Mouse (Mus musculus) limb, embryonic 13.5 days (tissue): ENCODE results near the gene Stxbp1. TPM values are rescaled to one million over a fixed set of nuclear protein-coding genes. Genes with fewer than 3 reads are reported as not detected.
"Not testable (repeated sequence)": the region's sequence is repeated elsewhere in the genome, so short reads cannot be mapped to it uniquely, and the experiment has no call there.

Experiments
- ATAC-seq: fragments of 200-750 bp; cut with Nextera tagmentation; 2 replicates; pipeline ENCODE4 v1.8.0; 2017; ENCODE audit warnings: low read depth, moderate number of reproducible peaks, moderate TSS enrichment; ENCODE audit not compliant: low FRiP score
- H3K27ac ChIP-seq: fragments of 300-500 bp; sonication (generic); 2 replicates; pipeline ENCODE4 v1.5.1; 2015; ENCODE audit warnings: inconsistent platforms, mild to moderate bottlenecking, moderate library complexity
- H3K27me3 ChIP-seq: fragments of 300-500 bp; sonication (generic); 2 replicates; pipeline ENCODE4 v1.6.1; 2015; ENCODE audit warnings: mild to moderate bottlenecking, inconsistent platforms
- H3K36me3 ChIP-seq: fragments of 300-500 bp; sonication (generic); 2 replicates; pipeline ENCODE4 v1.6.1; 2015; ENCODE audit warnings: inconsistent platforms, mild to moderate bottlenecking, moderate library complexity
- H3K4me1 ChIP-seq: fragments of 300-500 bp; sonication (generic); 2 replicates; pipeline ENCODE4 v1.6.1; 2015; ENCODE audit warnings: inconsistent platforms
- H3K4me2 ChIP-seq: fragments of 300-500 bp; sonication (generic); replicated peaks from 2 replicates; pipeline ENCODE4 v1.6.1; 2015; ENCODE audit warnings: inconsistent platforms, mild to moderate bottlenecking, moderate library complexity
- H3K4me3 ChIP-seq: fragments of 300-500 bp; sonication (generic); 2 replicates; pipeline ENCODE4 v1.5.1; 2015; ENCODE audit warnings: moderate library complexity, mild to moderate bottlenecking, inconsistent platforms
- H3K9ac ChIP-seq: fragments of 300-500 bp; sonication (generic); 2 replicates; pipeline ENCODE4 v1.6.1; 2015; ENCODE audit warnings: mild to moderate bottlenecking, inconsistent platforms
- H3K9me3 ChIP-seq: fragments of 300-500 bp; sonication (generic); 2 replicates; pipeline ENCODE4 v1.6.1; 2016; ENCODE audit warnings: inconsistent platforms
- WGBS: fragments of 180-500 bp; shearing (Covaris S2); methylation state at CpG from one replicate; pipeline ENCODE4 v1.1.7; 2015; 5-methylcytosine and 5-hydroxymethylcytosine counted together
- polyA plus RNA-seq: library from polyadenylated mRNA; unstranded; fragments of >200 nt; fragmentation: Nextera tagmentation; extraction: Ambion mirVana; gene quantifications from 2 replicates; pipeline ENCODE4 v1.2.1, GENCODE M21; 2015

Stxbp1 gene
- polyA plus RNA-seq, 1 experiment from 2014 or later = 20.8 TPM

DNA sequence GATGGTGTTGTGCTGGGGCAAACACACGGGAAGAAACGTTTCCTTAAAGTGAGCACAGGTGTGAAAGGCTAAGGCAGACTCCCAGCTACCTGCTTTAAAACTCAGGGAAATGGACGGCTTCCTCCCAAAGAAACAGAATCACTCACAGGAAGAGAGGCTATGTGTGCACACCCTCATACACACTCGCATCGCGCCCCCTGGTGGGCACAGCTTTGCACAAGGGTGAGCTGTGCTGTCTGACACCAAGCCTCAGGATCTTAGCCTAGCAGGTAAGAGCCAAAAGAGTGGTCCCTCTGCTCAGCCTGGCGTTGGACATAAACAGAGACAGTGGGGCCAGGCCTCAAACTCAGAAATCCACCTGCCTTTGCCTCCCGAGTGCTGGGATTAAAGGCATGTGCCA is 7.2 kb upstream of the Stxbp1 start:
- Histone ChIP-seq H3K9me3 (no peaks in the 10 kb centered on the region), H3K27me3 (peaks cover 24% of the 10 kb centered on the region), H3K9ac (no peak overlapping the region), H3K36me3 (no peaks in the 10 kb centered on the region), H3K4me1 (peaks cover 6% of the 10 kb centered on the region; the same call in 1 of the 2 replicates), H3K27ac (no peak overlapping the region), H3K4me3 (no peak overlapping the region), H3K4me2 (no peak overlapping the region)
- WGBS = 6% methylated on average over 8 of the region's 8 CpGs
- ATAC-seq = peak; percentile 70; the same call in 1 of the 2 replicates

GRCm38 (mm10) chr2:32853716-32854115 is 6.7 kb upstream of the Stxbp1 start:
- ATAC-seq, H3K36me3 ChIP-seq, H3K4me3 ChIP-seq, H3K9me3 ChIP-seq, H3K4me1 ChIP-seq, H3K4me2 ChIP-seq, H3K27ac ChIP-seq, H3K9ac ChIP-seq: not testable (repeated sequence)
- H3K27me3 ChIP-seq = peaks cover 24% of the 10 kb centered on the region
- WGBS = 68% methylated on average over 4 of the region's 4 CpGs

GRCm38 (mm10) chr2:32852156-32852555 is 5.1 kb upstream of the Stxbp1 start:
- WGBS = 1% methylated on average over 20 of the region's 20 CpGs
- ATAC-seq = no peak
- peak overlapping the region; percentile 35; the same call in 1 of the 2 replicates for H3K4me2 ChIP-seq

GRCm38 (mm10) chr2:32847468-32847821 is 400 bp upstream of the Stxbp1 start:
- 46% methylated on average over 6 of the region's 6 CpGs for WGBS
- Histone ChIP-seq H3K4me1 (peaks cover 14% of the 10 kb centered on the region; the same call in 1 of the 2 replicates), H3K36me3 (no peaks in the 10 kb centered on the region), H3K27me3 (peaks cover 16% of the 10 kb centered on the region), H3K9ac (no peak overlapping the region), H3K9me3 (no peaks in the 10 kb centered on the region), H3K27ac (no peak overlapping the region), H3K4me3 (peak overlapping the region; percentile 75), H3K4me2 (peak overlapping the region; percentile 98)
- ATAC-seq = peak; percentile 34; the same call in 1 of the 2 replicates

More at GRCm38 (mm10) chr2:32852156-32852555, 5.1 kb upstream of the Stxbp1 start:
- Histone ChIP-seq H3K9ac (no peak overlapping the region), H3K36me3 (no peaks in the 10 kb centered on the region), H3K4me1 (peaks cover 6% of the 10 kb centered on the region; the same call in 1 of the 2 replicates), H3K9me3 (no peaks in the 10 kb centered on the region), H3K27ac (no peak overlapping the region), H3K4me3 (no peak overlapping the region), H3K27me3 (peaks cover 24% of the 10 kb centered on the region)

GRCm38 (mm10) chr2:32846101-32846804 is 792 bp downstream of the Stxbp1 start:
- H3K4me1 ChIP-seq = peaks cover 9% of the 10 kb centered on the region; the same call in 1 of the 2 replicates
- H3K27me3 ChIP-seq = peaks cover 4% of the 10 kb centered on the region; the same call in 1 of the 2 replicates
- peak overlapping the region; percentile 75 for H3K4me3 ChIP-seq
- under 1% methylated on average over 33 of the region's 33 CpGs for WGBS
- no peaks in the 10 kb centered on the region for H3K9me3 ChIP-seq
- peak overlapping the region; percentile 67; the same call in 1 of the 2 replicates for H3K27ac ChIP-seq
- H3K4me2 ChIP-seq = peak overlapping the region; percentile 98
- ATAC-seq = no peak; the same call in 1 of the 2 replicates
- 0 out of 2 replicates have a peak, but pooled peaks cover 3% of the 10 kb centered on the region for H3K36me3 ChIP-seq
- H3K9ac ChIP-seq = peak overlapping the region; percentile 79

DNA sequence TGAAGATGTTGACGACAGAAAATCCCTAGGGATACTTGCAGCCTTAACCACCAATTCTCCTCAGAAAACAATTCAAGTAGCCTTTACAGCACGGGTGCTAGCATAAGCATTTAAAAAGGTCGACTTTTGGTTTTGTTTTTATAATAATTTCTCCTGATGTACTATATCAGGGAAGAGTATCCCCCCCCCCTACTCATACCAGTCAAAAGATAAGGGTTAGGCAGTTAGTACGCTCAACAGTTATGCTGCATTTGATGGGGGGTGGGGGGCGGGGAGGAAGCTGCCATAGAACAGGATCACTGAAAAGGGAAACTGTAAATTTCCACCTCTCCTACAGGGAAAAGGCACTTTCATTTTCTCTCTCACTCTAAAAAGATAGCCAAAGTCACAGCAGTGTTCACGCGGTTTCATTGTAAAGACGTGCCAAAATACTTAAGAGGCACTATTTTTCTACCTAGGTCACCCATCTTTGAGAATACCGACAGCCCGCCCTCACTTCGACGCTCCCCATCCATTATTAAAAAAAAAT is 1.4 kb downstream of the Stxbp1 start:
- H3K4me1 ChIP-seq = peaks cover 9% of the 10 kb centered on the region; the same call in 1 of the 2 replicates
- ATAC-seq = no peak
- no peaks in the 10 kb centered on the region for H3K27me3 ChIP-seq
- peak overlapping the region; percentile 79; the same call in 1 of the 2 replicates for H3K9ac ChIP-seq
- H3K4me2 ChIP-seq = peak overlapping the region; percentile 98
- 5% methylated on average over 12 of the region's 12 CpGs for WGBS
- H3K4me3 ChIP-seq = peak overlapping the region; percentile 75
- 0 out of 2 replicates have a peak, but pooled peaks cover 3% of the 10 kb centered on the region for H3K36me3 ChIP-seq
- H3K9me3 ChIP-seq = no peaks in the 10 kb centered on the region
- 0 out of 2 replicates have a peak overlapping the region, but pooled peaks have one; percentile 1 for H3K27ac ChIP-seq

- H3K9ac ChIP-seq = no peak overlapping the region
- H3K27ac ChIP-seq = no peak overlapping the region
- 40% methylated on average over 4 of the region's 4 CpGs for WGBS
- H3K4me2 ChIP-seq = no peak overlapping the region
- peaks cover 17% of the 10 kb centered on the region; the same call in 1 of the 2 replicates for H3K4me1 ChIP-seq
- H3K27me3 ChIP-seq = no peaks in the 10 kb centered on the region
- no peaks in the 10 kb centered on the region for H3K9me3 ChIP-seq
- no peak for ATAC-seq
- no peak overlapping the region for H3K4me3 ChIP-seq
- 0 out of 2 replicates have a peak, but pooled peaks cover 3% of the 10 kb centered on the region for H3K36me3 ChIP-seq
Measured at GRCm38 (mm10) chr2:32842558-32842957, 4.5 kb downstream of the Stxbp1 start.

DNA sequence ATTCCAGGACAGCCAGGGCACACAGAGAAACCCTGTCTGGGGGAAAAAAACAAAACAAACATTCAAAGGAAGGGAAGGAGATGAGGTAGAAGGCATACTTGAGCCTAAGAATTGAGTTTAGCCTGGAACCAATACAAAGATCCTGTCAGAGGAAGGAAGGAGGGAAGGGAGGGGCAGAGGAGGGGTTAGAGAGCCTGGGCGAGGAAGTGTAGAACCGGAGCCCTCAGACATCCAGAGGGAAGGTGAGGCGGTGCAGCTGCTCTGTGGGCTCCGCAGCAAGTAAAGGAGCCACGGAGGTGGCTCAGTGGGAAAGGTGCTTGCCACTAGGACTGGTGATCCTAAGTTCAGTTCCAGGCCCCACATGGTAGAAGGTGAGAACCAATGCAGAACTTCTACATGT is 5.9 kb downstream of the Stxbp1 start:
- Histone ChIP-seq H3K27me3 (no peaks in the 10 kb centered on the region), H3K4me3 (no peak overlapping the region), H3K36me3 (0 out of 2 replicates have a peak, but pooled peaks cover 3% of the 10 kb centered on the region), H3K9ac (no peak overlapping the region), H3K4me2 (no peak overlapping the region), H3K27ac (no peak overlapping the region), H3K9me3 (no peaks in the 10 kb centered on the region), H3K4me1 (peaks cover 17% of the 10 kb centered on the region; the same call in 1 of the 2 replicates)
- 65% methylated on average over 5 of the region's 5 CpGs for WGBS
- ATAC-seq = no peak

DNA sequence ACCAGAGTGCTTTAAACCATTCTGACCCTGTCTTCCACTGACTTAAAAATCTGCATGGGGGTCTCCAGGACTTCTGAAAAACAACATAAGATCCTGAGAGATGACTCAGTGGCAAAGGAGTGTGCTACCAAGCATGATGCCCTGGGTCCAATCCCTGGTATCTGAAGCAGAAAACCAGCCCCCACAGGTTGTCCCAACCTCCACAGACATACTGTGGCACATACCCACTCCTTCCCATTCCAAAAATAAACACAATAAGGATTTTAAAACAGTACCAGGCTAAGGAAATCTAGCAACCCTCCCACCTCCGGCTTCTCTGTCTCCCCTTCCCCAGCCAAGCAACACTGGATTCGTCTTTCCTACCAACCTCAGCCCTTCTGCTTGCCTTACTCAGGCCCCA is 7.8 kb downstream of the Stxbp1 start:
- Histone ChIP-seq H3K36me3 (0 out of 2 replicates have a peak, but pooled peaks cover 3% of the 10 kb centered on the region), H3K27me3 (no peaks in the 10 kb centered on the region), H3K9me3 (no peaks in the 10 kb centered on the region), H3K9ac (no peak overlapping the region), H3K4me3 (no peak overlapping the region), H3K4me1 (peaks cover 26% of the 10 kb centered on the region; the same call in 1 of the 2 replicates), H3K4me2 (no peak overlapping the region), H3K27ac (no peak overlapping the region)
- no peak for ATAC-seq
- WGBS = 72% methylated on average over 2 of the region's 2 CpGs

- 0 out of 2 replicates have a peak, but pooled peaks cover 3% of the 10 kb centered on the region for H3K36me3 ChIP-seq
- H3K27me3 ChIP-seq = no peaks in the 10 kb centered on the region
- no peak overlapping the region for H3K4me3 ChIP-seq
- H3K4me2 ChIP-seq = no peak overlapping the region
- H3K27ac ChIP-seq = no peak overlapping the region
- H3K9ac ChIP-seq = no peak overlapping the region
- 49% methylated on average over 9 of the region's 9 CpGs for WGBS
- 0 out of 2 replicates have a peak, but pooled peaks cover 20% of the 10 kb centered on the region for H3K4me1 ChIP-seq
- no peak for ATAC-seq
- no peaks in the 10 kb centered on the region for H3K9me3 ChIP-seq
Measured at GRCm38 (mm10) chr2:32838147-32838884, 8.7 kb downstream of the Stxbp1 start.

- Histone ChIP-seq H3K27me3 (no peaks in the 10 kb centered on the region), H3K4me1 (peaks cover 21% of the 10 kb centered on the region; the same call in 1 of the 2 replicates), H3K4me3 (no peak overlapping the region), H3K9me3 (no peaks in the 10 kb centered on the region), H3K36me3 (no peaks in the 10 kb centered on the region), H3K4me2 (no peak overlapping the region), H3K9ac (no peak overlapping the region), H3K27ac (no peak overlapping the region)
- ATAC-seq = no peak
Measured at GRCm38 (mm10) chr2:32835588-32835987, 11.5 kb downstream of the Stxbp1 start.

DNA sequence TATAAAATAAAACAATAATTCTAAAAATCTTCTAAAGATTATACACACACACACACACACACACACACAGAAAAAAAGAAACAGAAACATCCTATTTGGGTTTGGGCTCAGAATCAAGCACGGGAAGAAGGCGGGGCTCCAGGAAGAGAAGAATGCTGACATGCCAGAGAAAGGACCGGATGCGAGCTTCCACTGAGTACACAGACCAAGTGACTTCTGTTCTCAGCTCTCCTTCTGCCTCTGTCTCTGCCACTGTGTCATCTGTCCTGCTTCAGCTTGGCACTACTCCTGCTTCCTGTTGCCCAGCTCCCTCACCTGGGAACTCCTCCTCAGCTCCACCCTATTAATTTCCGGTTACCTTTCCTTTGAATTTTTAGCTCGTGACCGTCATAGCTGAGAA is 12.5 kb downstream of the Stxbp1 start:
- Histone ChIP-seq H3K27ac (peak overlapping the region; percentile 65; the same call in 1 of the 2 replicates), H3K4me3 (no peak overlapping the region), H3K9ac (no peak overlapping the region), H3K27me3 (no peaks in the 10 kb centered on the region), H3K36me3 (no peaks in the 10 kb centered on the region), H3K4me1 (peaks cover 21% of the 10 kb centered on the region; the same call in 1 of the 2 replicates), H3K9me3 (no peaks in the 10 kb centered on the region), H3K4me2 (no peak overlapping the region)
- ATAC-seq = no peak
- 46% methylated on average over 7 of the region's 7 CpGs for WGBS
